Mouse (Mus musculus): ENCODE data around the gene Shroom3. TPM values are rescaled to one million over a fixed set of nuclear protein-coding genes. Genes with fewer than 3 reads are reported as not detected.
A peak's percentile ranks its signal among the peaks of the same experiment; 100 is the strongest.

The Shroom3 gene
- polyA plus RNA-seq, 1 experiment from 2014 or later = 6.6 TPM

- Histone ChIP-seq H3K4me2 (replicated peaks) (no peak overlapping the region), H3K4me3 (no peak overlapping the region), H3K4me1 (peaks cover 16% of the 10 kb centered on the region; the same call in 1 of the 2 replicates), H3K9ac (no peak overlapping the region), H3K27me3 (no peaks in the 10 kb centered on the region), H3K36me3 (no peaks in the 10 kb centered on the region), H3K27ac (no peak overlapping the region), H3K9me3 (no peaks in the 10 kb centered on the region)
- no peak for ATAC-seq (ENCODE audit: insufficient number of reproducible peaks, insufficient read depth, low FRiP score, low TSS enrichment)
- 41% methylated on average over 11 of the region's 11 CpGs for WGBS
These were observed 18.5 kb downstream of the Shroom3 start for GRCm38 (mm10) chr5:92701750-92702149.

DNA sequence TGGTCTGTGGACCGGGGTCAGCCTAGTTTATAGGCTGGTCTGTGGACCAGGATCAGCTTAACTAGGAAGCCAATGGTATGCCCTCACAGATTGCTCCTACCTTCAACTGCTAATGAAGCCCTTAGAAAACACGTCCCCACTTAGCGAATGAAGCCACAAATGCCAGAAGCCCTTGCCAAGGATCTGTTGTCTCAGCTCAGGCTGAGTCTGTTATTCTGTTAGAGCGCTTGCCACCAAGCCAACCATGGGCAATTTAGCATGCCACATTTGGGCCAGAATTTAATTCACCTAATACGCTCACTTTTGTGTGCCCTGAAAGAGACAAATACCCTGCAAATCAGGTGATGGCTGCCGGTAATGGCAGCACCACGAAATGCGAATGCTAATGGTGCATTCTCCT, 20.4 kb downstream of the Shroom3 start:
- peaks cover 10% of the 10 kb centered on the region; the same call in 1 of the 2 replicates for H3K4me1 ChIP-seq
- WGBS = 91% methylated on average over 8 of the region's 8 CpGs

DNA sequence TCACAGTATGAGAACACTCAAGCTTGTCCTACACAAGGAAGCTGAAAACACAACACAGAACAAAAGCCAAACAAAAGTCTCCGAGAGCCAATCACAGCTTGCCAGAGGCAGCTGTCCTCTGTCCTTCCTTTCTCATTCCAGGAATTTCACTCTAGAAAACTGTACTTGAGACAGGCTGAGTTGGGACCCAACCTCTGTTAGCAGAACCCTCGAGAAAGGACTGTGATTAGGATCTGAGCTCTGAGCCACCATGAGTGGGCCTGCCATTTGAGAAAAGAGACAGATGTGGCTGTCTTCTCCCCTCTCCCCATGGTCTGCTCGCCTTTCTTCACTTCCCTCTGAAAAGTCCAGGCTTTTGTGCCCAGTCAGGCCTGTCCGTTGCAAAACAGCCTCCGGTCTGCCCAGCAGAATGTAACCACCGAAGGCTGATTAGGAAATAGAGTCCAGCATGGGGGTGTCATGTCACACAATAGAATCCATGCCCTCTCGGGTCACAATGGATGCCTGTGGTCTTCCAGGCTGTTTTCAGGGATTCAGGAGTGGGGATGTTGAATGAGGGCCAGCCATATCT, 24.8 kb downstream of the Shroom3 start:
- Histone ChIP-seq H3K9me3 (no peaks in the 10 kb centered on the region), H3K36me3 (no peaks in the 10 kb centered on the region), H3K9ac (no peak overlapping the region), H3K4me2 (replicated peaks) (no peak overlapping the region), H3K27me3 (no peaks in the 10 kb centered on the region), H3K27ac (no peak overlapping the region), H3K4me3 (no peak overlapping the region), H3K4me1 (peaks cover 7% of the 10 kb centered on the region; the same call in 1 of the 2 replicates)
- no peak for ATAC-seq (ENCODE audit: insufficient number of reproducible peaks, insufficient read depth, low FRiP score, low TSS enrichment)
- WGBS = 47% methylated on average over 7 of the region's 7 CpGs

More for the DNA sequence above, 20.4 kb downstream of the Shroom3 start:
- ATAC-seq (ENCODE audit: insufficient number of reproducible peaks, insufficient read depth, low FRiP score, low TSS enrichment) = no peak
- H3K4me3 ChIP-seq = no peak overlapping the region
- no peaks in the 10 kb centered on the region for H3K9me3 ChIP-seq
- H3K27ac ChIP-seq = no peak overlapping the region
- no peaks in the 10 kb centered on the region for H3K27me3 ChIP-seq
- H3K36me3 ChIP-seq = no peaks in the 10 kb centered on the region
- no peak overlapping the region for H3K9ac ChIP-seq
- H3K4me2 ChIP-seq (replicated peaks) = no peak overlapping the region

- no peaks in the 10 kb centered on the region for H3K27me3 ChIP-seq
- no peak overlapping the region for H3K4me2 ChIP-seq (replicated peaks)
- no peaks in the 10 kb centered on the region for H3K36me3 ChIP-seq
- 58% methylated on average over 8 of the region's 8 CpGs for WGBS
- no peak overlapping the region for H3K9ac ChIP-seq
- no peak overlapping the region for H3K4me3 ChIP-seq
- H3K27ac ChIP-seq = 0 out of 2 replicates have a peak overlapping the region, but pooled peaks have one; percentile 11
- H3K9me3 ChIP-seq = no peaks in the 10 kb centered on the region
- no peak for ATAC-seq (ENCODE audit: insufficient number of reproducible peaks, insufficient read depth, low FRiP score, low TSS enrichment)
- H3K4me1 ChIP-seq = peaks cover 7% of the 10 kb centered on the region; the same call in 1 of the 2 replicates
These were observed 27.5 kb downstream of the Shroom3 start for GRCm38 (mm10) chr5:92710779-92711178.

- no peak overlapping the region for H3K27ac ChIP-seq
- no peaks in the 10 kb centered on the region for H3K27me3 ChIP-seq
- H3K4me3 ChIP-seq = no peak overlapping the region
- H3K4me1 ChIP-seq = peaks cover 4% of the 10 kb centered on the region; the same call in 1 of the 2 replicates
- no peak for ATAC-seq (ENCODE audit: insufficient number of reproducible peaks, insufficient read depth, low FRiP score, low TSS enrichment)
- no peak overlapping the region for H3K9ac ChIP-seq
- H3K4me2 ChIP-seq (replicated peaks) = no peak overlapping the region
- no peaks in the 10 kb centered on the region for H3K36me3 ChIP-seq
- no peaks in the 10 kb centered on the region for H3K9me3 ChIP-seq
- WGBS = 62% methylated on average over 5 of the region's 5 CpGs
These were observed 28.5 kb downstream of the Shroom3 start for GRCm38 (mm10) chr5:92711666-92712290.

DNA sequence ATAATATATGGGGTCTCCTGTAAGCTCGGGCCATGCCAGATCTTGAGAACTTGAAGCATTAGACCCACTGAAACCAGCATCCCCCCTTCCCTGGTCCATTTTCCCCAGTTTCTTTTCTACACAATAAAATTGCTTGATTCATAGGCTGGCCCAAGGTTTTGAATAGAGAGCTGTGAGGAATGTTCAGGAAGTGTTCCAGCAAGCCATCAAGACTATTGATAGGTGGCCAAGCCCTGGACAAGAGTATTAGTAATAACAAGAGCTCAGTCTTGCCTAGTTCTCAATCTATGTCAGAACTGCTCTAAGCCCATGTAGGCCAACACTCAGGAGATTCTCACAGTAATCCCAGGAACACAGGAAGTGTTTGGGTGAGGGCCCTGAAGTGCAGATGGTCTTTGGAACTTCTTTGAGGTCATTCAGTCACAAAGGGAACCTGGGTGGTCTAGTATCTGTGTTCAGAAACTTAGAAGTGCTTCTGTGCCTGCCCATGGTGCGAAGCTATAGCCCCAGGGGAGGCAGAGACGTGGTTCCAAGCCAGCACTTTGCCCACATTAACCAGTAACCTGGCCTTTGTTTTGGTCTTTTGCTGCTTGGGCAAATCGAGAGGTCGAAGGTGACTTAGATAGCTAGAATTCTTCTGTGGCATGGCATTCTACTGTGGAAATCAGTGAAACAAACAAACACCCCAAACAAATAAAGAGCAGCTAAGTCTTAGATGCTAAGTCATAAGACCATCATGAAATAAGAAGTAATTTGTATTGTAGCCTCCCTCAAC, 29.6 kb downstream of the Shroom3 start:
- H3K4me3 ChIP-seq = no peak overlapping the region

GRCm38 (mm10) chr5:92714886-92715285, 31.7 kb downstream of the Shroom3 start:
- no peak for ATAC-seq (ENCODE audit: insufficient number of reproducible peaks, insufficient read depth, low FRiP score, low TSS enrichment)
- 93% methylated on average over 2 of the region's 2 CpGs for WGBS
- H3K4me3 ChIP-seq = no peak overlapping the region

More for the DNA sequence above, 29.6 kb downstream of the Shroom3 start:
- Histone ChIP-seq H3K4me2 (replicated peaks) (no peak overlapping the region), H3K4me1 (peaks cover 4% of the 10 kb centered on the region; the same call in 1 of the 2 replicates), H3K36me3 (no peaks in the 10 kb centered on the region), H3K9ac (no peak overlapping the region), H3K27ac (no peak overlapping the region), H3K27me3 (no peaks in the 10 kb centered on the region), H3K9me3 (no peaks in the 10 kb centered on the region)
- no peak for ATAC-seq (ENCODE audit: insufficient number of reproducible peaks, insufficient read depth, low FRiP score, low TSS enrichment)
- WGBS = 68% methylated on average over 5 of the region's 5 CpGs

DNA sequence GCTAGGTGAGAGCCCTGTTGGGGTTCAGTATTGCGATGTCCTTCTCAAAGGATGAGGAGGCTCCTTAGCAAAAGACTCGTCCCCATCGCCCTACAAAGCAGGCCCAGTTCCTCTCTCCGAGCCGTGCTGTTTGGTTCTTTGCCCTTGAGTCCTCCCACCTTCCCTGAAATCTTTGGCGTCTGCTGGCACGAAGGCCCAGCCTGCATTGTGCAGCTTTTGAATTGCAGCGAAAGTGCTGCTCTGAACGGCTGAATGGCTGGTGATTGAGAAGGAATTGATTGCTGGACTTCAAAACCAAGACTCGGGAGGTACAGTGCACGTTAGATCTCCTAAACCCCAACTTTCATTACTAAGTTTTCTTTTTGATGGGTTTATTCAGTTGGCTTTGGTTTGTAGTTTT, 32.1 kb downstream of the Shroom3 start:
- Histone ChIP-seq H3K27me3 (no peaks in the 10 kb centered on the region), H3K9me3 (no peaks in the 10 kb centered on the region), H3K27ac (no peak overlapping the region), H3K4me3 (no peak overlapping the region), H3K4me2 (replicated peaks) (no peak overlapping the region), H3K4me1 (peaks cover 4% of the 10 kb centered on the region; the same call in 1 of the 2 replicates), H3K9ac (no peak overlapping the region), H3K36me3 (no peaks in the 10 kb centered on the region)
- ATAC-seq (ENCODE audit: insufficient number of reproducible peaks, insufficient read depth, low FRiP score, low TSS enrichment) = no peak
- 68% methylated on average over 11 of the region's 11 CpGs for WGBS

More at GRCm38 (mm10) chr5:92714886-92715285, 31.7 kb downstream of the Shroom3 start:
- no peak overlapping the region for H3K9ac ChIP-seq
- no peaks in the 10 kb centered on the region for H3K9me3 ChIP-seq
- H3K4me2 ChIP-seq (replicated peaks) = no peak overlapping the region
- no peak overlapping the region for H3K27ac ChIP-seq
- H3K27me3 ChIP-seq = no peaks in the 10 kb centered on the region
- no peaks in the 10 kb centered on the region for H3K36me3 ChIP-seq
- peaks cover 4% of the 10 kb centered on the region; the same call in 1 of the 2 replicates for H3K4me1 ChIP-seq

DNA sequence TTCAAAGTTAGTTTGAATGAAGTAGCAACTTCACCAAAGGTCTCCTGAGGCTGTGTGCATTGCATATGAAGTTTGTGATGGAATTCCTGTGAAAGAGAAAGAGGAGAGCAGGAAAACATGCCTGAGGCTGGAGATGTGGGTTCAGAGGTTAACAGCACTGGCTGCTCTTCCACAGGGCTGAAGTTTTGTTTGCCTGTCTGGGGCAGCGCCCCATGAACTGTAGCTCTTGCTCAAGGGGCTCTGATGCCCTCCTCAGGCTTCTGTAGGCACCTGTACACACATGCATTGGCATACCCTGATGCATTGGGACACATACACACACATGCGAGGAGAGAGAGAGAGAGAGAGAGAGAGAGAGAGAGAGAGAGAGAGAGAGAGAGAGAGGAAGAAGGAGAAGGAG, 32.7 kb downstream of the Shroom3 start:
- Histone ChIP-seq H3K9me3 (no peaks in the 10 kb centered on the region), H3K27ac (no peak overlapping the region)
- ATAC-seq (ENCODE audit: insufficient number of reproducible peaks, insufficient read depth, low FRiP score, low TSS enrichment) = no peak

GRCm38 (mm10) chr5:92717666-92718360, 34.6 kb downstream of the Shroom3 start:
- H3K9me3 ChIP-seq = no peaks in the 10 kb centered on the region
- WGBS = 59% methylated on average over 3 of the region's 3 CpGs
- no peak overlapping the region for H3K9ac ChIP-seq
- H3K4me3 ChIP-seq = no peak overlapping the region
- no peak overlapping the region for H3K27ac ChIP-seq
- no peaks in the 10 kb centered on the region for H3K27me3 ChIP-seq
- no peak for ATAC-seq (ENCODE audit: insufficient number of reproducible peaks, insufficient read depth, low FRiP score, low TSS enrichment)
- no peaks in the 10 kb centered on the region for H3K4me1 ChIP-seq
- no peaks in the 10 kb centered on the region for H3K36me3 ChIP-seq
- H3K4me2 ChIP-seq (replicated peaks) = no peak overlapping the region

More for the DNA sequence above, 32.7 kb downstream of the Shroom3 start:
- no peaks in the 10 kb centered on the region for H3K27me3 ChIP-seq
- 51% methylated on average over 2 of the region's 2 CpGs for WGBS
- H3K4me2 ChIP-seq (replicated peaks) = no peak overlapping the region
- no peak overlapping the region for H3K4me3 ChIP-seq
- H3K4me1 ChIP-seq = no peaks in the 10 kb centered on the region
- H3K9ac ChIP-seq = no peak overlapping the region
- no peaks in the 10 kb centered on the region for H3K36me3 ChIP-seq

- Histone ChIP-seq H3K4me2 (replicated peaks) (no peak overlapping the region), H3K4me3 (no peak overlapping the region), H3K4me1 (no peaks in the 10 kb centered on the region), H3K27ac (no peak overlapping the region), H3K36me3 (no peaks in the 10 kb centered on the region), H3K27me3 (no peaks in the 10 kb centered on the region), H3K9ac (no peak overlapping the region), H3K9me3 (no peaks in the 10 kb centered on the region)
- WGBS = 57% methylated on average over 3 of the region's 3 CpGs
- no peak for ATAC-seq (ENCODE audit: insufficient number of reproducible peaks, insufficient read depth, low FRiP score, low TSS enrichment)
These were observed 35.6 kb downstream of the Shroom3 start for GRCm38 (mm10) chr5:92718856-92719255.

Data from embryonic facial prominence, embryonic 12.5 days (tissue).